Mouse (Mus musculus): Measurements from ENCODE around the gene Tex50.

DNA sequence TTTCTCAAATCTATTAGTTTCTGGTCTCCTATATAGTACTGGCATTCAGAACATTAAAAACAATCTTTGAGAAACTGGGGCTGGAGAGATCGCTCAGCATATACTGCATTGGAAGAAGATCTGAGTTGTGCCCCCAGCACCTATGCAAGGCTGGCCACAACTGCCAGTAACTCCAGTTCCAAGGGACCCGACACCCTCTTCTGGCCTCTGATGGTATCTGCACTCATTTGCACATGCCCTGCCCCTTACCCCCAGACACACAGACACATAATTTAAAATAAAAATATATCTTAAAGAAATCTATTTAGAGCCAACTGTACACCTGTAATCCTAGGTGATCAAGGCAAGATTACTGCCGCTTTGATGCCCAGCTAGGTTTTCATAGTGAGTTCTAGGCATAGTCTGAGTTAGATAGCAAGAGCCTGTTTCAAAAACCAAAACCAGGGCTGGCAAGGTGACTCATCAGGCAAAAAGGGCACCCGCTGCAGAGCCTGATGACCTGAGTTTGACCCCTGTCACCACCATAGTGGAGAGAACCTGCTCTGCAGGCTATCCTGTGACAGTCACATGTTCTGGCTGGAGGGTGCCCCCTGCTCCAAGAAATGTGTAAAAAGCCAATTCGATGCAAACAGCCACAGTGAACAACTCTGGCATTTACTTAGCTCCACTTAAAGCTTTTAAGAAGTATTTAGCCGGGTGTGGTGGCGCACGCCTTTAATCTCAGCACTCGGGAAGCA is 18.9 kb downstream of the Tex50 start:
- TF ChIP-seq CTCF (IDR thresholded peaks at IDR 0.05; ENCODE audit: low read depth) (peak; percentile 35), EP300 (IDR thresholded peaks at IDR 0.05; ENCODE audit: low read depth) (no peak)

Measured in liver, postnatal 0 days (tissue).